Mouse (Mus musculus) embryo, embryonic 11 days (tissue): Measurements from ENCODE around the gene Filip1l.
A peak's percentile ranks its signal among the peaks of the same experiment; 100 is the strongest.

Experiments
- DNase-seq: peaks from one replicate; pipeline ENCODE4 v3.0.0-alpha.2; 2015

Gene Filip1l

DNA sequence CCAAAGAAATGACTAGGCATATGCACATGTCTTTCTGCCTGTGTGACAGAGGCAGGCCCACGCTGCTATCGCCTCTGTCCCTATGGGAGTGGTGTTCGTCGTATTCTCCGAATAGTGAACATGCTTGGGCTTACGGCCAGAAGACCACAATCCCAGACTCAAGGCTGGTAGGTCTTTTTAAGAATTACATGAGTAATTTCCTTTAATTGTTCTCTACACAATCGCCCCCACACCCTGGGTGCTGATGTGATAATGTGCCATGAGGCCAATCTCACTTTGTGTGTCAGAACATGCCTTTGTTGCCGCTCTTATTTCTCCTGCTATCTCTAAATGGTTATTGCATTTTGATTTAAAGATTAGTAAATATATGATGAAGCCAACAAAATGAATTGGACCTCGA lies 132.4 kb downstream of the Filip1l start:
- no peak for DNase-seq

DNA sequence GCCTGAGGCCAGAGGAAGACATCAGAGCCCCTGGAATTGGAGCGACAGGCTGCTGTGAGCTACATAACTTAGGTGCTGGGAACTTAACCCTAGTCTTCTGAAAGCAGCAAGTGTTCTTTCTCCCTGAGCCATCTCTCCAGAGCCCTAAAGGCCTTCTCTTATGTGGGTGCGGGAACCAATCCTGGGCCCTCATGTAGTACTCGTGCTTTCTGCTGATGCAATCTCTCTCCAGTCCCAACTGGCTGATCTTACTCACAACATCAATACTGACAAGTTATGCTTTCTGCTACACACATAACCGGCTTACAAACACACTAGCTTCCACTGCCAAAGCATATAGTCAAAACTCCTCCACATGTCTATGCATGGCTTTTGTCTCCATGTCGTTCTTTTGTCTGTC lies 133.4 kb downstream of the Filip1l start:
- no peak for DNase-seq

DNA sequence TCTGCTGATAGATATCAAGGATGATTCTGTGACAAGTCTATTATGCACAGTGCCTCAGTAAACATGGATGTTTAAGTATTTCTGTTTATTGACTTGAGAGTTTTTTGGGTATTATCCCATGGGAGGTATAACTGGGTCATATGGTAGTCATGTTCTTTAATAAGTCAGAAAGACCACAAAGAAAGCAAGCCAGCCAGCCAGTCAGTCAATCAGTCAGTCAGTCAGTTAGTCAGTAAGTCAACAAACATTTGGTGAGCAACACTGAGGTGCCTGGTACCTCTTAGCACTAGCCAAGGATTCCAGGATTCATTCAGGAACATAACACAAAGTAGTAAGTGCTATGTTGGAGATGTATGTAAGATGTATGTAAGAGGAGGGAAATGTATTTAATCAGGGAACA lies 135.8 kb downstream of the Filip1l start:
- DNase-seq = no peak

DNA sequence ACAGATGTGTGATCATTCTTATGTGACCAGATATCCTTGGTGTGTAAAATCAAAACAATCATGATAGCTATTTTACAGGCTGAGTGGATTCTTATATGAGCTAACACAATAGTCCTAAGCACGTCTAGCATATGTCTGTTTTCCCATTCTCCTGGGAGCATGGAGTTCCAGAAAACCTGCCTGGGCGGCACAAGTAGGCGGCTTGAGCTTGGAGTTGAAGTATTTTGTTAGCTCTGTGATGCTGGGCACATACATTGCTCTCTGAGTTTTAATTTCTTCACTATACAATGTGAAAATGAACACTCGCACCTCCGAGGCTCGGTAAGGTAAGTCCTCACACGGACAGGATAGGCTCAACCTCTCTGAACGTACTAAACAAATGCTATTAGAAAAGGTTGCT lies 137.8 kb downstream of the Filip1l start:
- DNase-seq = no peak

DNA sequence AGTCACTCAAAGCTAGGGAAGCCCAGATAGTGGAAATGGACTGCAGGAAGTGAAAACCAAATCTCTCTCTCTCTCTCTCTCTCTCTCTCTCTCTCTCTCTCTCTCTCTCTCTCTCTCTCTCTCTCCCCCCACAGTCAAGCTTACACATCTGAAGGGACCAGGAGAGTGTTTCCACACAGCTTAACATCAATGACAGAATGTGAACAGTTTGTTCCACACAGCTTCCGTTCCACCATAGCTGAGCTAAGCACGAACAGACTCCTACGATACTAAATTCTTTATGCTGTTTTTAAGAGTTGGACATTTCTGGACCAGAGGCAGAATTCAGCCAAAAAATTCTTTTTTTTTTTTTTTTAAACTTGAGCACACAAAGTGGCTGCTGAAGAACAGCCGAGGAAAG lies 139.0 kb downstream of the Filip1l start:
- DNase-seq = no peak

DNA sequence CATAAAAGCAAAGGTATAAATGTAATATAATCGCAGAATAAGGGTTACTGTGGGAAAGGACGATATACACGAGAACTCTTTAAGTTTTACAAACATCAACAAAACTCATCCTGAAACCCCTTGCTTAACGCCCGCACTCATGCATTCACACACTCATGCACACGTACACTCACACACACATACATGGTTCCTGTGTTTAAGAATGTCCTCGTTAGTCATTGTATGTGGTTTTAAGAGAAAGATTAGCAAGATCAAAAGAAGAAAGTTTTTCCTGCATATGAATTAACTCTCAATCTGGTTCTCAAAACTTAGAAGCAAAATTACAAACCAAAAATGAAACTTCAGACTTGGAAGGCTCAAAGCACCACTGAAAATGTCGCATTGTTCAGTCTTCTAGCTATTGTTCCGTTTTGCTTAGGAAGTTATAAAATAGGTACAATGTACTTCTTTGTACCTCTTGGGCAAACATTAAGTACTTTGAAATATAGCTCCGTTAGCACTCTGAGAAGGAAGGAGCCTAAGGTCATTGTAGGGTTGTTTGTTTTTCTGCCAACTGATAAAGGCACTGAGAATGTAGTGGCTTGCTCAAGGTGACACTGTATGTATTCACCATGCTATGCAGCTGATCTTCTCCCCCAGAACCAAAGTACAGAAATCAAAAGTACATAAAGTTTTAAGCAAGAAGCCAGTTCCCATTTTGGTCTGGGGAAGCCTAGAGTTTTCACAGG lies 142.7 kb downstream of the Filip1l start:
- DNase-seq = no peak

DNA sequence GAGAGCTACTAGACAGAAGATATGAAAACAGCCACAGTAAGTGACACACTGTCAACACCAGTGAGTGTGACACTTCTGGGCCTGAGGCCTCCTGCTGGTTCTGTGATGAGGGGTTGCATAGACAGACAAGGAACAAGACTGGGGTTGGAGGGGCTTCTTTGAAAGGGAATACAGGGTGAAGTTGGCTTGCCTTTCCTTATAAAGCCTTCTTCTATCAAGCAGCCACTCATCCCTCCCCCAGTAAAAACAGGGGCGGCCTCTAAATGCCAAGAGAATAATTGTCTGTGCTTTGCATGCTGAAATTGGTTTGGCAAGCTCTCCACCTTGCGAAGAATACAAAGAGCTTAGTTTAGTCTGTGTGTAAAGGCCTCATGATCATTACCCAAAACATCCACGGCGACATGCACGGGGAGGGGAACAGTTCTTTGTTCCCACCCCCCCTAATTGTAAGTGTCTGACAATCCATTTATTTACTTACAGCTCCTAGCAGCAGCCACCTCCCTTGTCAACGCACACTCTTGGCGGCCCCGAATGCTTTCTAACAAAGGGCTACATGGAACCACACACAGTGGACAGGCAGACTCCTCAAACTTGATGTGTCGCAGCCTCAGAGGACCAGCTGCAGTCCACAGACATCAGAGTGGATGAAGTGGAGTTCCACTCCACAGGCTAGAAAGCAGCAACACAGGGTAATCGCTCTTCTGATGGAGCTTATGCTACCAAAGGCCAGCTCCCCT lies 143.7 kb downstream of the Filip1l start:
- no peak for DNase-seq

DNA sequence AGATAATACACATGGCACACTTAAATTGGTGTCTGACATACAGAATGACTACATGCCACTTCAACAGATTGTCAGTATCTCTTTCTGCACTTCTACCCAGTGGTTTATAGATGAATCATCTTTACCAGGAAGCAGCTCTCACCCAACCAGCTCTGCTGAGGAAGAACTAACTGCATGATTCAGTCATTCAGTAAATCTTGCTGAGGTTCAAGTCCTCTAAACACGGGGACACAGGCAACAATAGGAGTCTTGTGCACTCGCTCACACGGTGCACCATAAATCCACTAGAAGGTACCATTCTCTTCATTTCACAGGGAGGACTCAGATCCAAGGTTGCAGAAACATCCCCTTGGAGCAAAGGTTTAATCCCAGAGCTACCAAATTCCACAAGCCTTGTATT lies 148.0 kb downstream of the Filip1l start:
- no peak for DNase-seq

DNA sequence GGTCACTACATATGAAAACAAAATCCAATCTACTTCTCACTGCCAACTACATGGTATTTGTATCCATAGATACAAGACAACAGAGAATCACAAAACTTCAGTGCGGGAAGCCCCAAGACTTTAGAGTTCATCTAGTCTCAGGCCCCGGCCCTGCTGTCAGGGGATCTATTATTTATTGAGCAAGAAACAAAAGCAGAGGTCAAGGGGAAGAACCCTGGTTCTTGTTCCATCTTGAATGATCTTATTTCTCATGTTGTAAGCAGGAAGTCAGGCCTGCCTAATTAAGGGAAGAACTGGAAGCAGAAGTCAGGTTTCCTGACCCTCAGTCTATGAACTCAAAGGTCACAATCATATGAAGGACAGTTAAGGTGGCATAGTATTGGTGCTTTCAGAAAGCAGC lies 149.3 kb downstream of the Filip1l start:
- peak; percentile 25 for DNase-seq

DNA sequence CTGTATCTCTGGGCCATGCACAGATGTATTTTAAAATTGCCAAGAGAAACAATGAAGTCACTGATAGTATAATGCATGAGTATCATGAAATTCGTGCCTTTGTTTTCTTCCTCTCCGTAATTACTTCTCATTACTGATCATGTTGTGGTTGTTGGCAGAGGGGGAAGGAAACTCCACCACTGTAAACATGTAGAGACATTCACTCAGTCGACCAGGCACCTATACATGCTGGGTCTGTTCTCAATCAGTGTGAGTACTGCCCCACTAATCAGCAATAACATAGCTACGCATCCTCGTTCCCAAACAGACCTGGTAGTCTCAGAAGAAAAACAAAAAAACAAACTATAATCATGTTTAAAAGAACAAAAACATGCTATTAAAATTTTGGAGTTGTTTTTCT lies 149.9 kb downstream of the Filip1l start:
- no peak for DNase-seq

DNA sequence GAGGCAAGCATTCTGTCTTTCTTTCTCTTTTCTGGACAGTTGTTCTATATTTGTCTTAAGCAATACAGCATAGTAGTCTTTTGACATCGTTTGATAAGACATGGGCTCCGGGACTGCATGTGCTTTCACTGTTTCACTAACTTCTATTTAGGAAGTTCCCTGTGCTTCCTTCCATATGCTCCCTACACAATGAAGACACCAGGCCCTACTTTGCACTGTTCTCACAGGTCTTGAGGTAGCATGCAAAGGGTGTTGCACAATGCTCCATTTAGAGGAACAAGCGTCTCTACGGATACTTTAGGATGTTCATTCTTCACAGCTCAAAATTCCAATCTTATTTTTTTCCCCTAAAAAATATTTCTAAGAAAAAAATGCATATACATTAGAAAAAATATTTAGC lies 151.8 kb downstream of the Filip1l start:
- no peak for DNase-seq

DNA sequence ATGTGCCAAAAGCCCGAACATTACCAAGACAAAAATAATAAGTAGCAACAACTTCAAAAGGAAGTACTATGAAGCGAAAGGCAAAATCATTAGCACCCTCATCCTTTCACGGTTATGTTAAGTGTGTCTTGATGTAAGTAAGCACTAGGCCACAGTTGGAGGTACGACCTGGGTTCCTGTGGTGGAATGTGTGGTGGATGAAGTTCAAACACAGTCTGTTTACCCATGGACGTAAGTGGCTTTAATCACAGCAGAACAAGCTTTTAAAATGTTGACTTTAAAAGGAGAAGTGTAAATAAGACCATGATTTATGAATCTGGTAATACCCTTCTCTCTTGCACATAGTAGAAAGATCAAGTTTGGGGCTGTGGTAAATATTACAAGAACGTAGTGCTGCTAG lies 153.2 kb downstream of the Filip1l start:
- DNase-seq = no peak

DNA sequence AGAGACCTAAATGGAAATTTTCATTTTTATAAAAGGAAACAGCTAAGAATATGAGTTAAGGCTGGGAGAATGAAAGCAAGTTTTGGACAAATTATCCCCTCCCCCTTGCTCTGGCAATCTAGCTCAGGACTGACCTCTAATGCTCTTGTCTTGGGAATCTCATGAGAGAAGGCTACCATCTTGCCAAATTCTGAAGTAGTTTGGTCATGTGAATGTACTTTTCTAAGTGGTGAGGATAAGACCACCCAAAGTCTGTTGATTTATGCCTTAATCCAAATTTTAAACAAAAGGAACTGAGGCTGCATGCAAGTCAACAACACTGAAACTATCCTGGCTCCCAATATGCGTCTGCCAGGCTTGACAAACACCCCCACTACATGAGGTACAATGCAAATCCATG lies 155.5 kb downstream of the Filip1l start:
- no peak for DNase-seq

DNA sequence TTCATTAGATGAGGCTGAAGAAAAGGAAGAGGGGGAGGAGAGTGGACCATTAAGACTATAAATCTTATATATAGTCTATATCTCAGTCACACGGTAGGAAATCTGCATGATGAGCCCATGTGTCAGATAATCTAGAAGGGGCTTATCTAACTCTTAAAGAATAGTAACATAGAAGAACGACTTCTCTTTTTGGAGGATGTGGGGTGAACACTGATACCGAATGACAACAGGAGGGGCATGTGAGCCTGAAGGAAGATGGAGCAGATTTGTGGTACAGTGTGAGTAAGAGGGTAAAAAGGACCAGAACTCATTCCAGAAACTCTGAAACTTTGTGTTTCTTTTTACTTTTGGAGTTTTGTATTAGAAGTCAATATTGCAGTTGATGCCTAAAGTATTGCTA lies 156.2 kb downstream of the Filip1l start:
- no peak for DNase-seq

DNA sequence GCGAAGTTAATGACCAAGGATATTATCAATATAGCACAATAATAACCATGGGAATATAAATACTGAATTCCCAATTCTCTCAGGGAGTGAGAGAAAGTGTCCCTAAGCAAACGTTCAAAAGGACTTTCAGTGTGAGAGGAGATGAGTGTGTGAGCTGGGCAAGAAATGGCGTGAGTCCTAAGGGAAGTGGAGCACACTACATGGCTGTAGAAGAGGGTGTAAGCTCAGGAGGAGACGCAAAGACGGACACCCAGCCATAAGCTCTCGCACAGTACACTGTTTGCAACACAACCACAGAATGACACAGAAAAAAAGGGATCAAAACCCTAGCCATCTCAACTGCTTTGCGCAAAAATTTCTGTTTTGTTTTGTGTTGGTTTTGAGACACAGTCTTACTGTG lies 160.7 kb downstream of the Filip1l start:
- no peak for DNase-seq

DNA sequence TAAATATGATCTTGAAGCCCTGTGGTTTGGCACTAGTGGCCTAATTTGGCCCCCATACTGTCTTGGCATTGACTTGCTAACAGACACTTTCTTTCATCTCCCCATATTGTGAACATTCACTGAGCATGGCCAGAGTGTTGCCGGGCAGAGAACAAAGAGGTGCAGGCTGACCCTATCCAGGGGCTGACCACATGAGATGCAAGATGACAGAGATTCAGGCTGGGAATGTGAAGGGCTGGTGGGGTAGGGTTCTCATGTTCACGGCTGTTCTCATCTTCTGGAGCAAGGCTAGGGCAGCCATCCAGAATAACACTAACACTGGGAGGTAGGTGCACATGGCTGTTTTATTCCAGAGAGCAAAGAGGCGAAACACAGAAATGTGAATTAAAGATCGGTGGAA lies 161.5 kb downstream of the Filip1l start:
- DNase-seq = no peak

DNA sequence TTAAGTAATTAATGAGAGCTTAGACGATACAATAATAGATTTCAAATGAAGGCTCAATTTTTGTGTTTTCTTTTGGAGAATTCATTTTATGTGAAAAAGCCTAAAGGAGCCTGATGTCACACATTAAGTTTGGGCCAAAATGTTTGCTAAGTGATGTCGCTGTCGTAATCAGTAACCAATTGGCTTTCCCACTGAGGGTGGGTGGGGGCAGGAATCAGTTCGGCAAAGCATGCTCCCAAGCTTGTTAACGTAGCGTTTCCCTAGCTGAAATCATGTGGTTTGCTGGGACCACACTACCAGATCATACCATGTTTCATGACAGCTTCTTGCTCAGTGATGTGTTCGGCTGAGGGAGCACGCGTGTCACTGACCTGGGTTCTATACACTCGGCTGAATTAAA lies 162.7 kb downstream of the Filip1l start:
- DNase-seq = no peak

DNA sequence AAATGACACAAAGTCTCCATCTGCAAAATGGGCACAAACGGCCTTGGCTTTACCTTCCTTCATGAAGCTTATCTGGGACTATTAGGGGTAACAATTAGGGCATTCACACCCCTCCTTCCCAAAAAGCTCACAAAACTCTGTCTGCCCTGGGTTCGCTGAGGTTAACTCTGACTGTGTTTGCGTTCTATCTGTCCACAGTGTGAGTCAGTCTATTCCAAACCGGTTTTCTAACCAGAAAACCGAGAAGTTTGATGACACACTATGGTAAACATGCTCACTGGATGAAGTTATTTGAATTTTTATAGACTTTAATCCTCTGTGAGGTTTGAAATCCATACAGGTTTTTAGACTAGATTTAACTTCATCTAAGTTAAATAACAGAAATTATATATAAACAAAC lies 172.2 kb downstream of the Filip1l start:
- no peak for DNase-seq

DNA sequence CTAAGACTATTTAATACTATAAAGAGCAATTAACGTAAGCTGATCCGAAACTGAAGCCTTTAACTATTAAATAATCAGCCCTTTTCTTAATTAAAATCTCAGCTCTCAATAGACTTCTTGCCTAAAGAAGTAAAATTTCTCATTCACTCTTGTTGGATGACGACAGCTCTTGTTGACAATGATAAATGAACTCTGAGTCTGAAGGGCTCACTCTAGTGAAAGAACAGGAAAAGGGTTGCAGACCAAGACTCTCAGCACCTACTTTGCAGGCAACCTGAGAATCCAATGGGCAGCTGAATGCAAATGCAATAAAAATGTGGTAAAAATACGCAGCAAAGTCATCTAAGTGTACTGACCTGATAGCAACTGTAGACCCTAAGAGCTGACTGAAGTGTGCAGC lies 172.6 kb downstream of the Filip1l start:
- DNase-seq = no peak

DNA sequence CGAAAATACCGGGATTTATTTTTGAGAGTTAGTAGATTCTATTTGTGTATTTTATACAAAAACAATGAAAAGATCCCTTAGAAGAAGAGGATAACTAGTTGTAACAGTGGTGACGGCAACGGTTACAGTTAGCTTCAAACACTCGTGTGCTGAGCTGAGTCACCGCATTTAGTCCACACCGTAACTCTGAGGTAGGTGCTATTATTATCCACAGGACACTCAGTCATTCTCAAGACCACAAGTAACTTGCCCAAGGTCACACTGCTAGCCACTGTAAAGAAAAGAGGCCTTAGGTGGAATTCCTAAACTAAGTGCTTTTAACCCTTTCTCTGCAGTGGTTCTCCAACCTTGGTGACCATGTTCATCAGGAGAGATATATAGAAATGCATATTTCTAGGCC lies 174.0 kb downstream of the Filip1l start:
- no peak for DNase-seq

DNA sequence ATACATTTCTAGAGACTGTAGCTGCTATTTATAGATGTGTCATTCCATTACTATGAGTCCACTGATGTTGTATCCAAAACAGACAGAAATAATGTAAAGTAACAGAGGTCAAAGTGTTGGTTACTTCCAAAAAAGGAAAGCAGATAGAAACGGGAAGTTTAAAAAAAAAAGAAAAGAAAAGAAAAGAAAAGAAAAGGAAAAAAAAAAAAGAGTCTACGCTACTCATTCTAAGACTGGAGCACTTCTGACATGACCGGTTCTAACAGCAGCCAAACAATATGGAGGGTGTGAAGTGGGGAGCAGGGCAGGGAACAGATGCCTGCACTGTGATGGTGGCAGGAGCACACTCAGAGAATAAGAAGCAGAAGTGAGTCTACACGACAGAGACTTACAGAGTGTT lies 175.6 kb downstream of the Filip1l start:
- no peak for DNase-seq

DNA sequence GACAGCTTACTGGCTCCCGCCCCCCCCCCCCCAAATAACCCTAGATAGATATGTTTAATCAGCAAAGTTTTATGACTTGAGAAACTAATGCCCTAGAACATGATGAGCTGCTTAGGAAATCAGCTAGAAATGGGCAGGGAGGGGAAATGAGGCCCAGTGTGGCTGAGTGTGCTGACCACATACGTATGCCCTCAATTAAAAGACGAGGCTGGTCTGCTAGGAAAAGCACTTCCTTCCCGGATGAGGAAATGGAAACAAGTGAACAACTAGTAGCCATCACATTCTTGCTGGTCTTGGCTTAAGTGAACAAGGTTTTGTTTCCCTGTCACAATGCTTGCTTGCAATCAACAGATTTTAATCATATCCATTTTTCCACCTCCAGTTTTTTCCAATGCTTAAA lies 177.7 kb downstream of the Filip1l start:
- no peak for DNase-seq

DNA sequence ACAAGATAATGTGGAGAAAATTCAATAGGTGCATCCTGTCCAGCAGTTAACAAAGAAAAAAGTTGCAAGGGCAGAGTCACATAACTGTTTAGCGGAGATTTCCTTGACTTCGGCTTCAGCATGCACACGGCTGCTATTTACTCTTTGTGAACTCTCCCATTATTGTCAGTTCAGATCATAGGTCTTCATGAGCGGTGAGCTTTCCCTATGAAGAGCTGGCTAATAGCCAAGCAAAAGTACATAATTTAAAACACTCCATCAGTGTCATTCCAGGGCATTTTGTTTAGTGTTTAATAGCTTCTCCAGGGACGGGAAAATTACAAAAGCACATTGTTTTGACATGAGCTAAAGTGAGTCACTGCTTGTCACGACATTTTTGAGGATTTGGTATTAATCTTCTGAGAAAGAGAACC lies 179.2 kb downstream of the Filip1l start:
- DNase-seq = peak; percentile 46

DNA sequence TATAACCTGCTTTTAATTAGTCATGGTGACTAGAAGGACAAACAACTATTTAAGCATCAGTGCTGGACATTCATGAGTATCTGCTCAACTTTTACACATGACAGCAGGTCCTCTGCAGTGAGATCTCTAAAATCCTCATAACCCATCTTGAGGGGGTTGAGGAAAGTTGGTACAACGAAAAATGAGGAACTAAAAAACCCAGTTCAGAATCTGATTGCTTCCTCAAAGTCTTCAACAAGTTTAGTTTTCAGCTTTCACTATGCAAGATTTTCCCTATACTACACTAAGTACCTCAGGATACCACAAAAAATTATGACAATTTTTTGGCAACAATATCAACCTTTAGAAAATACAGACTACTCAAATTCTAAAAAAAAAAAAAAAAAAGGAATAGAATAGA lies 181.5 kb downstream of the Filip1l start:
- no peak for DNase-seq

DNA sequence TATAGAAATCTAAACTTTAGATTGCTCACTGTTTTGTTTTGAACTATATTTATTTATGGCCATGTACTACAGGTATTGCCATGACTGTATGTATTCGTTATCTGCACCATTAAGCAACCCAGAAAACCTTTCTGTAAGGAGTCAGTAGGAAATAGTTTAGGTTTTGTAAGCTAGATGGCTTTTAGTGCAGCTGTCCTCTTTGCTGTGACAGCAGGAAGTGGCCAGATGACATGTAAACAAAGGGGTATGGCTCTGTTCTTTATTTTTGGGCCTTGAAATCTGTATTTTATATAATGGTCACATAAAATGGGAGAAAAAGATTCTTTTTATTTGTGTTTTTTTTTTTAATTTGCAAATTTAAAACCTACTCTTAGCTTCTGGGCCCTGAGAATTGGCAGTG lies 181.9 kb downstream of the Filip1l start:
- no peak for DNase-seq
